Mouse (Mus musculus) T-helper 2 cell (primary cell): ENCODE results near the gene Skint9.

ENCODE experiments used
- in situ Hi-C: fragments of 300-600 bp; cut with MboI, MseI; formaldehyde crosslinking; loops from one replicate; pipeline ENCODE4 v1.15.1; 2025; ENCODE audit warnings: high pct_unique_total_duplicates

The Skint9 gene

GRCm38 (mm10) chr4:112433885-112434284 is at the start of gene Skint9:
TSS of gene Skint9 (minus strand) at chr4:112433985.
- in situ Hi-C loops, result no loop called here

- in situ Hi-C loops, result no loop called here
Observed at GRCm38 (mm10) chr4:112432685-112433084, 1.1 kb downstream of the Skint9 start.

GRCm38 (mm10) chr4:112432223-112432622 is 1.6 kb downstream of the Skint9 start:
- in situ Hi-C loops, result no loop called here

- in situ Hi-C loops, result loop anchor here (5.0 kb wide), 1 partner anchor 1723 kb away; no protein-coding TSS in a partner anchor
Observed at GRCm38 (mm10) chr4:112349111-112349510, 84.7 kb downstream of the Skint9 start.
